Mouse (Mus musculus) CH12F3 (cell line): ENCODE measurements around the gene Heg1.

ENCODE experiments used
- in situ Hi-C: fragments of 300-500 bp; cut with MboI; formaldehyde crosslinking; loops from 2 replicates; pipeline ENCODE4 v1.14.3; 2020; ENCODE audit warnings: low sequenced_read_pairs

Gene Heg1

GRCm38 (mm10) chr16:33676347-33677312, 7.5 kb upstream of the Heg1 start:
- in situ Hi-C loops, result no loop called here

GRCm38 (mm10) chr16:33677313-33677690, 6.9 kb upstream of the Heg1 start:
- in situ Hi-C loops, result no loop called here

- in situ Hi-C loops, result no loop called here
Observed at GRCm38 (mm10) chr16:33677901-33678300, 6.3 kb upstream of the Heg1 start.

GRCm38 (mm10) chr16:33680271-33680670, 3.9 kb upstream of the Heg1 start:
- in situ Hi-C loops, result no loop called here

GRCm38 (mm10) chr16:33680816-33681215, 3.4 kb upstream of the Heg1 start:
- in situ Hi-C loops, result no loop called here

- in situ Hi-C loops, result no loop called here
Observed at GRCm38 (mm10) chr16:33681661-33682060, 2.5 kb upstream of the Heg1 start.

GRCm38 (mm10) chr16:33682651-33683050, 1.5 kb upstream of the Heg1 start:
- in situ Hi-C loops, result no loop called here

- in situ Hi-C loops, result no loop called here
Observed at GRCm38 (mm10) chr16:33683206-33684161, 686 bp upstream of the Heg1 start.

- in situ Hi-C loops, result no loop called here
Observed at GRCm38 (mm10) chr16:33684703-33685701, 832 bp downstream of the Heg1 start.

GRCm38 (mm10) chr16:33686056-33686455, 1.9 kb downstream of the Heg1 start:
- in situ Hi-C loops, result no loop called here

- in situ Hi-C loops, result no loop called here
Observed at GRCm38 (mm10) chr16:33687724-33688123, 3.6 kb downstream of the Heg1 start.

GRCm38 (mm10) chr16:33690975-33691747, 7.0 kb downstream of the Heg1 start:
- in situ Hi-C loops, result no loop called here

GRCm38 (mm10) chr16:33693553-33693952, 9.4 kb downstream of the Heg1 start:
- in situ Hi-C loops, result no loop called here

GRCm38 (mm10) chr16:33696811-33697575, 12.8 kb downstream of the Heg1 start:
- in situ Hi-C loops, result no loop called here

- in situ Hi-C loops, result no loop called here
Observed at GRCm38 (mm10) chr16:33697576-33698276, 13.6 kb downstream of the Heg1 start.

GRCm38 (mm10) chr16:33698277-33698790, 14.2 kb downstream of the Heg1 start:
- in situ Hi-C loops, result no loop called here

GRCm38 (mm10) chr16:33700584-33700983, 16.4 kb downstream of the Heg1 start:
- in situ Hi-C loops, result no loop called here

- in situ Hi-C loops, result no loop called here
Observed at GRCm38 (mm10) chr16:33701872-33702271, 17.7 kb downstream of the Heg1 start.
